Mouse (Mus musculus): Measurements from ENCODE around the gene Cxcl14.

DNA sequence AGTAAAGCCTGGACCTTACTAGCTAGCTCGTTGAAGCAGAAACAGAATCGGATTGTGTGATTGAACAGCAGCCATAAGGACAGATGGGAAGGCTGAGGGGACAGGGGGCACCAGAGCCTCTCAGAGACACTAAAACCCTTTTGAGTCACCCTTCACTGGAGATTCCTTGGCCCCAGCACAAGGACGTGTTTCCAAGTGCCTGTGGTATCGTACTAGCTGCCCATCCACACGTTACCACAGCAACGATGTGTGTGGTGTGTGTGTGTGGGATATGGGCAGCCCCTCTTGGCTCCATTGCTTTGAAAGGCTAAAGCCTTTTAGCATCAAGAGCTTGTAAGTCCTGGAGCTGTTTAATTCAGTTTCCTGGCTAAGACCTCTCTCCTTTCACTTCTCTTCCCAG is 33.4 kb upstream of the Cxcl14 start:
- TF ChIP-seq EP300 (IDR thresholded peaks at IDR 0.05; ENCODE audit: low read depth) (no peak), CTCF (IDR thresholded peaks at IDR 0.05; ENCODE audit: low read depth) (no peak)
